Mouse (Mus musculus) kidney, adult 8-10 months (tissue): Measurements from ENCODE around the gene Ephb2.

Source experiments
- DNase-seq, 2 experiments: peaks; one replicate each; pipeline ENCODE4 v3.0.0; 2022

Ephb2 gene

GRCm38 (mm10) chr4:136638230-136638750 is 197.5 kb downstream of the Ephb2 start:
- no peak for DNase-seq

- no peak for DNase-seq
Measured at GRCm38 (mm10) chr4:136637563-136638229, 198.1 kb downstream of the Ephb2 start.

- DNase-seq: no peak
Measured at GRCm38 (mm10) chr4:136636983-136637562, 198.7 kb downstream of the Ephb2 start.

GRCm38 (mm10) chr4:136636511-136636910 is 199.3 kb downstream of the Ephb2 start:
- no peak for DNase-seq

GRCm38 (mm10) chr4:136635995-136636394 is 199.8 kb downstream of the Ephb2 start:
- no peak for DNase-seq

- peak in 1 of 2 experiments; percentile 12 for DNase-seq
Measured at GRCm38 (mm10) chr4:136631237-136631994, 204.4 kb downstream of the Ephb2 start.

GRCm38 (mm10) chr4:136626590-136626989 is 209.2 kb downstream of the Ephb2 start:
- no peak for DNase-seq

GRCm38 (mm10) chr4:136622388-136622787 is 213.4 kb downstream of the Ephb2 start, which contains the start of gene Lactbl1:
Lactbl1 (plus strand) TSS chr4:136622621.
- DNase-seq: no peak

- DNase-seq: no peak
Measured at GRCm38 (mm10) chr4:136621956-136622355, 213.8 kb downstream of the Ephb2 start.

- peak; percentile 17 to 25 for DNase-seq
Measured at GRCm38 (mm10) chr4:136621336-136621735, 214.5 kb downstream of the Ephb2 start.

GRCm38 (mm10) chr4:136613657-136614056 is 222.1 kb downstream of the Ephb2 start:
- no peak for DNase-seq

- DNase-seq: no peak
Measured at GRCm38 (mm10) chr4:136610387-136610856, 225.4 kb downstream of the Ephb2 start, which contains the start of gene Tex46. Tex46 (plus strand) TSS chr4:136610437.

GRCm38 (mm10) chr4:136605756-136606485 is 229.9 kb downstream of the Ephb2 start:
- DNase-seq: no peak

GRCm38 (mm10) chr4:136602568-136602967 is 233.2 kb downstream of the Ephb2 start, which contains the start of gene Kdm1a:
Kdm1a (minus strand) TSS chr4:136602723.
- peak; percentile 92 to 95 for DNase-seq

- DNase-seq: peak in 1 of 2 experiments; percentile 30
Measured at GRCm38 (mm10) chr4:136602018-136602554, 233.7 kb downstream of the Ephb2 start.

GRCm38 (mm10) chr4:136601476-136601875 is 234.3 kb downstream of the Ephb2 start:
- DNase-seq: peak; percentile 17 to 33

GRCm38 (mm10) chr4:136600536-136600935 is 235.3 kb downstream of the Ephb2 start:
- DNase-seq: no peak

GRCm38 (mm10) chr4:136599869-136600268 is 235.9 kb downstream of the Ephb2 start:
- no peak for DNase-seq

GRCm38 (mm10) chr4:136598268-136598876 is 237.4 kb downstream of the Ephb2 start:
- DNase-seq: no peak
